Mouse (Mus musculus): ENCODE measurements around the gene Olfr393.

The Olfr393 gene

DNA sequence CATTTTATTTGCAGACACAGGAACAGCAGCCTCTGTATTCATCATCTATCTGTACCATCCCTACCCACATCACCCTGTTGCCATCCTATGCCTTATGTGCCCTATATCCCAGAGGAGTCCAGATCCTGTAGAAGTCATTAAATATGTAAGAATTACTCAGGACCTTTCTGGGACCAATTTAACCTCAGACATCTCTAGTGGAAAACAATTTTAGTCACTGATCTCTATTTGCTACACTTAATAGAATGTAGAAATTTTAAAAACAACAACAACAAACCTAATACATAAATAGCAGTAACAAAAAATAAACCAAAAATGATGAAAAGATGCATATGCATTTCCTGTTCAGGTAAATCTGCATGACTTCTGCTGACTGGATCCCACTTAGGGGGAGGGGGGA, at the start of gene Olfr393:
TSS of gene Olfr393 (minus strand) at position 101 of the 400 bp plus-strand sequence.
- no peak for DNase-seq (ENCODE audit: low spot score in 2 of 2)

- DNase-seq (ENCODE audit: low spot score in 2 of 2): no peak
Measured at GRCm38 (mm10) chr11:73890671-73891070, 39.4 kb upstream of the Olfr393 start, which contains the start of gene Olfr394. Olfr394 (minus strand) TSS chr11:73890771.

GRCm38 (mm10) chr11:73816949-73817348, 34.3 kb downstream of the Olfr393 start, which contains the start of gene Olfr392:
Olfr392 (minus strand) TSS chr11:73817049.
- no peak for DNase-seq (ENCODE audit: low spot score in 2 of 2)

DNA sequence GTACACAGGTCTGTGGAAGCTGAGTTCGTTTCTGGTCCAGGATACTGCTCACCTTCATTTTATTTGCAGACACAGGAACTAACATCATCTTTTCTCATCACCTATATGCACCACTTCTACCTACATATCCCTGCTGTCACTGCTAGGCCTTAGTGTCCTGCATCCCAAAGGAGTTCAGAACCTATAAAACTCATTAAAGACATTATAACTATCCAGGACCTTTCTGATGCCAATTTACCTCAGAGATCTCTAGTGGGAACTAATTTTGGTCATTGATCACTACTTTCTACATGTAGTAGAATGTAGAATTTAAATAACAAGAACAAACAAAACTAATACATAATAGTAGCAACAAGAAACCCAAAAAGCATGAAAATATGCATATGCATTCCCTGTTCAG, 48.3 kb downstream of the Olfr393 start, which contains the start of gene Olfr391-ps:
TSS of gene Olfr391-ps (minus strand) at position 101 of the 400 bp plus-strand sequence.
- DNase-seq (ENCODE audit: low spot score in 2 of 2): no peak
